Mouse (Mus musculus): ENCODE measurements around the gene Hist1h1t. TPM values are rescaled to one million over a fixed set of nuclear protein-coding genes. Genes with fewer than 3 reads are reported as not detected.
A peak's percentile ranks its signal among the peaks of the same experiment; 100 is the strongest.
"Not testable (repeated sequence)": the region's sequence is repeated elsewhere in the genome, so short reads cannot be mapped to it uniquely, and the experiment has no call there.

Hist1h1t gene
- polyA plus RNA-seq, 1 experiment from 2014 or later, result 0.19 TPM

DNA sequence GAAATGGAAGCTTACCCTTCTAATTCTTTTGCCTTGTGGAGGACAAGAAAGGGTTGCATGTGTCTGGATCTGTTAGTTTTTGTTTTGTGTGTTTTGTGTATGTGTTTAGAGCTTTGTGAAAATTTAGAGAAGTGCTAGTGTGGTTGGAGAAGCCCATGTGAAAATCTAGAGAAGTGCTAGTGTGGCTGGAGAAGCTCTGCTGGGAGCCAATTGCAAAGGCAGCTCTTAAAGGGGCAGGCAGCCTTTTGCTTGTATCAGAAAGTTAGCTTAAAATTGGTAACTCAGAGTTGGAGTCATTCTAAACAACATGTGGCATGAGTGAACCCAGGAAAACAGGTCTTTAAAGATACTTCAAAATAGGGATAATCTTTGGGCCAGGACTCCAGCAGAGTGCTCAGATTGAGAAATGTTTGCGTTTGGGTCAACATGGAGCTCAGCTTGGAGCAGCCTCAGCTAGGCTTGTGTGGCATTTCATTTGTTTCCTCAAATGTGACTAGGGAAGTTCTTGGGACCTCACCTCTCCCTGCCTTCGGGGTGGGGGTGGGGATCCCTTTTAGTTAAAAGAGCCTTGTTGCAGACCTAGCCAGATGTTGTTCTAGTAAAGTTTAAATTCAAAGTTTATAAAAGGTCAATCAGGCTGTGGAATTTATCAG is 22.1 kb downstream of the Hist1h1t start:
- ATAC-seq (ENCODE audit: low read depth), result not testable (repeated sequence)
- WGBS, result 12% methylated on average over 2 of the region's 2 CpGs

DNA sequence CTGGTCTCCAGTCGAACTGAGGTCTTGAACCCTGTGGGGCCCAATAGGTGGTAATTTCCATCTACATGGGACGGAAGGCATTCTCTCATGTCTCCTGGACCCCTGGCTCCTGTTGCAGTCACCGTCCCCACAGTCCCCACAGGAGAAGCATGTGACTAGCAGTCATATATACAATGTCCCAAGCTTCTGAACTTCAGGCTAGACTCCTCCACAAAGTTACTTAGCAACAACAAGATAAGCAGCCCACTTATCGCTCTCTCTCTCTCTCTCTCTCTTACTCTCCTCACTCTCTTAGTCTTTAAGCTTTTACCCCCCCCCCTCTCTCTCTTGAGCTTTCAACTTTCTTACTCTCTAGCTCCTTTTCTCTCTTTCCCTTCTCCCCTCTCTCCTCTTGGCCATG is 28.6 kb downstream of the Hist1h1t start:
- Histone ChIP-seq H3K9me3 (ENCODE audit: control insufficient read depth, low read length) (no peaks in the 10 kb centered on the region), H3K36me3 (ENCODE audit: control insufficient read depth, insufficient read depth, low read length) (no peaks in the 10 kb centered on the region), H3K4me1 (ENCODE audit: control insufficient read depth, insufficient read depth, low read length) (no peaks in the 10 kb centered on the region), H3K27me3 (replicated peaks; ENCODE audit: control insufficient read depth, insufficient read depth, low read length) (no peaks in the 10 kb centered on the region), H3K4me3 (ENCODE audit: low read depth, low read length) (no peak overlapping the region), H3K27ac (replicated peaks; ENCODE audit: low read depth, low read length) (no peak overlapping the region), H3K4me2 (ENCODE audit: low read depth, low read length) (no peak overlapping the region), H3K9ac (ENCODE audit: low read depth, low read length) (no peak overlapping the region)
- ATAC-seq (ENCODE audit: low read depth), result no peak
- whole genome bisulfite sequencing, result 83% methylated on average over 4 of the region's 4 CpGs
- DNase-seq (ENCODE audit: low spot score), result no peak

More for the DNA sequence above, 22.1 kb downstream of the Hist1h1t start:
- H3K27ac ChIP-seq (replicated peaks; ENCODE audit: low read depth, low read length); H3K4me3 ChIP-seq (ENCODE audit: low read depth, low read length); H3K36me3 ChIP-seq (ENCODE audit: control insufficient read depth, insufficient read depth, low read length); H3K4me2 ChIP-seq (ENCODE audit: low read depth, low read length); DNase-seq (ENCODE audit: low spot score); H3K4me1 ChIP-seq (ENCODE audit: control insufficient read depth, insufficient read depth, low read length); H3K9ac ChIP-seq (ENCODE audit: low read depth, low read length); H3K27me3 ChIP-seq (replicated peaks; ENCODE audit: control insufficient read depth, insufficient read depth, low read length); H3K9me3 ChIP-seq (ENCODE audit: control insufficient read depth, low read length): not testable (repeated sequence)

- H3K4me3 ChIP-seq (ENCODE audit: low read depth, low read length), result no peak overlapping the region
- no peaks in the 10 kb centered on the region for H3K27me3 ChIP-seq (replicated peaks; ENCODE audit: control insufficient read depth, insufficient read depth, low read length)
- H3K9ac ChIP-seq (ENCODE audit: low read depth, low read length), result no peak overlapping the region
- no peaks in the 10 kb centered on the region for H3K36me3 ChIP-seq (ENCODE audit: control insufficient read depth, insufficient read depth, low read length)
- no peak overlapping the region for H3K4me2 ChIP-seq (ENCODE audit: low read depth, low read length)
- ATAC-seq (ENCODE audit: low read depth), result no peak
- no peaks in the 10 kb centered on the region for H3K4me1 ChIP-seq (ENCODE audit: control insufficient read depth, insufficient read depth, low read length)
- no CpG with 5 or more reads among the region's 1 CpGs for WGBS
- no peaks in the 10 kb centered on the region for H3K9me3 ChIP-seq (ENCODE audit: control insufficient read depth, low read length)
- H3K27ac ChIP-seq (replicated peaks; ENCODE audit: low read depth, low read length), result no peak overlapping the region
- DNase-seq (ENCODE audit: low spot score), result no peak
Observed at GRCm38 (mm10) chr13:23725213-23725612, 29.6 kb downstream of the Hist1h1t start.

DNA sequence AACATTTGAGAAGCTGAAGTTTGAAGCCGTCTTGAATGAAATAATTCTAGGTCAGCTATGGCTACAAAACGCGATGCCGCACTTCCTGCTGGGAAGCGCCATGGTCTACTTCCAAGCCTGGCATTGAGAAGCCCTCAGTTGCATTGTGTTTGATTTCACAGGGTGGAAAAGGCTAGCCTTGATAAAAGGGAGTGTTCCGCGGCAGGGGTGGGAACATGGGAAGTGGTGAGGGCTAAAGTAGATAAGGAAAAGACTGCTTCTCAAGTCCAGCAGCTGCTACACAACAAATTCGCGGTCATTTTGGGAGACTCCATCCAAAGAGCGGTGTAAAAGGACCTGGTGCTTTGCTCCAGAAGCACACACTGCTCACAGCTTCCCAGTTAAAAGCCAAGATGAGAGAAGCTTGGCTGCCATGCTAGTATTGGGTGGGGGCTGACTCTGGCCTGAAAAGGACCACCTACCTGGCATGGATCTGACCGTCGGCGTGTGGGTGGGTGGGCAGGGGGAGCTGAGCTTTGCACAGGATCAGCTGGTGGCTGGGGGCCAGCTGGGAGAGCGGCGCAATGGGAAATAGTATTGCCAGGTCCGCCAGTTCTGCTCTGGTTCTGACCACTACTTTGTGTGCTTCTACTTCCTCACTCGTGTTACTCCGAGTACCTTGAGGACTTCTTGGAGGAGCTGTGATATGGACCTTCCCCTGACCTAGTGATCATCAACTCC is 33.0 kb downstream of the Hist1h1t start:
- DNase-seq (ENCODE audit: low spot score) (no peak), ATAC-seq (ENCODE audit: low read depth) (no peak)
- Histone ChIP-seq H3K9me3 (ENCODE audit: control insufficient read depth, low read length) (no peaks in the 10 kb centered on the region), H3K4me3 (ENCODE audit: low read depth, low read length) (no peak overlapping the region), H3K9ac (ENCODE audit: low read depth, low read length) (no peak overlapping the region), H3K27ac (replicated peaks; ENCODE audit: low read depth, low read length) (no peak overlapping the region), H3K36me3 (ENCODE audit: control insufficient read depth, insufficient read depth, low read length) (no peaks in the 10 kb centered on the region), H3K4me2 (ENCODE audit: low read depth, low read length) (no peak overlapping the region), H3K27me3 (replicated peaks; ENCODE audit: control insufficient read depth, insufficient read depth, low read length) (no peaks in the 10 kb centered on the region), H3K4me1 (ENCODE audit: control insufficient read depth, insufficient read depth, low read length) (no peaks in the 10 kb centered on the region)
- WGBS, result 91% methylated on average over 18 of the region's 18 CpGs

DNA sequence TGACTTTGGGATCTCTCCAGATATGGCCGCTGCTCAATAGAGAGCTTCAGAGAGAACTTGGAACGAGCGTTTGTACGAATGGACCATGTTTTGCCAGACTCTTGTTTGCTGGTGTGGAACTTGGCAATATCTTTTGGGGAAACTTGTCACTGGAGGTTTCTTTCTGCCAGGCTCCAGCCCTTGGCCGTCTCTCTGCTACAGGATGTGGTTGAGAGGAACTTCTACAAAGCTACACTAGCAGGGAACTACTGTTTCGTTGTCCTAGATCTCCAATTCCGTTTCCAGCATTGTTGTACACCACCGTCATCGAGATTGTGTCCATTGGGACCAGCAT is 33.5 kb downstream of the Hist1h1t start:
- ATAC-seq (ENCODE audit: low read depth) (no peak), DNase-seq (ENCODE audit: low spot score) (no peak)
- no peaks in the 10 kb centered on the region for H3K36me3 ChIP-seq (ENCODE audit: control insufficient read depth, insufficient read depth, low read length)
- no peak overlapping the region for H3K4me2 ChIP-seq (ENCODE audit: low read depth, low read length)
- no peaks in the 10 kb centered on the region for H3K9me3 ChIP-seq (ENCODE audit: control insufficient read depth, low read length)
- no peak overlapping the region for H3K4me3 ChIP-seq (ENCODE audit: low read depth, low read length)
- H3K27ac ChIP-seq (replicated peaks; ENCODE audit: low read depth, low read length), result no peak overlapping the region
- no peaks in the 10 kb centered on the region for H3K4me1 ChIP-seq (ENCODE audit: control insufficient read depth, insufficient read depth, low read length)
- H3K27me3 ChIP-seq (replicated peaks; ENCODE audit: control insufficient read depth, insufficient read depth, low read length), result no peaks in the 10 kb centered on the region
- H3K9ac ChIP-seq (ENCODE audit: low read depth, low read length), result no peak overlapping the region
- WGBS, result 89% methylated on average over 9 of the region's 9 CpGs

DNA sequence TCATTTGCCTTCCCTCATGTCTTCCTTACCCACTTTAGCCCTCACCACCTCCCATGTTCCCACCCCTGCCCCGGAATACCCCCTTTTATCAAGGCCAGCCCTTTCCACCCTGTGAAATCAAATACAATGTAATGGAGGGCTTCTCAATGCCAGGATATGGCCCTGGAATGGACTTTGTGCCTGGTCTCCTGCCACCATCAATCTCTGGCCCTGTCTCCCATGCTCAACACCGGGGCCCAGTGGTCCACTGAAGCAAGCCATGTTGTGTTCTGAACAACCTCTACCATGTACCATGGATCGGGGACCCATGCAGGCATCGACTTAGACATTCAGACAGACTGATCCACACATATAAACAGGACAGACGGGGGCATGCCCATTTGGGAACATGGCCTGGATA is 34.1 kb downstream of the Hist1h1t start:
- DNase-seq (ENCODE audit: low spot score) (no peak), ATAC-seq (ENCODE audit: low read depth) (no peak)
- WGBS, result 95% methylated on average over 5 of the region's 5 CpGs

DNA sequence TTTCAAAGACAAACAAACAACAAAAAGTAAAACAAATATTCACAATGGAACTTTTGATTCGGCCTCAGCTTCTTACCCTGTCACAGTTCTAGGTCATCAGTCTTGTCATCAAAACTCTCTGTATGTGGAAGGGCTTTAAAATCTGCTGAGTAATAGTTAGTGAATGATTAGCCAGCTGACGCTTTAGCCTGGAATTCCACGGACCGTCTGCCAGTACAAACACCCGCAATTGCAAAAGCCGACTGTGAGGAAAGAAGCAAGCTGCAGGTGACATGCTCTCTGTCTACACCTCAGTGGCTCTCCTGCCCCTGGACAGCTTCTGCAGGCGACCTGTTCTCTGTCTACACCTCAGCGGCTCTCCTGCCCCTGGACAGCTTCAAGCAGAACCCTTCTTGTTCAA is 34.9 kb downstream of the Hist1h1t start:
- ATAC-seq (ENCODE audit: low read depth), result no peak
- Histone ChIP-seq H3K4me2 (ENCODE audit: low read depth, low read length) (no peak overlapping the region), H3K9ac (ENCODE audit: low read depth, low read length) (no peak overlapping the region), H3K9me3 (ENCODE audit: control insufficient read depth, low read length) (no peaks in the 10 kb centered on the region), H3K4me1 (ENCODE audit: control insufficient read depth, insufficient read depth, low read length) (no peaks in the 10 kb centered on the region), H3K27me3 (replicated peaks; ENCODE audit: control insufficient read depth, insufficient read depth, low read length) (no peaks in the 10 kb centered on the region), H3K27ac (replicated peaks; ENCODE audit: low read depth, low read length) (no peak overlapping the region), H3K4me3 (ENCODE audit: low read depth, low read length) (no peak overlapping the region), H3K36me3 (ENCODE audit: control insufficient read depth, insufficient read depth, low read length) (no peaks in the 10 kb centered on the region)
- WGBS, result 34% methylated on average over 8 of the region's 8 CpGs
- DNase-seq (ENCODE audit: low spot score), result peak; percentile 31

More for the DNA sequence above, 34.1 kb downstream of the Hist1h1t start:
- Histone ChIP-seq H3K36me3 (ENCODE audit: control insufficient read depth, insufficient read depth, low read length) (no peaks in the 10 kb centered on the region), H3K4me3 (ENCODE audit: low read depth, low read length) (no peak overlapping the region), H3K4me2 (ENCODE audit: low read depth, low read length) (no peak overlapping the region), H3K9me3 (ENCODE audit: control insufficient read depth, low read length) (no peaks in the 10 kb centered on the region), H3K9ac (ENCODE audit: low read depth, low read length) (no peak overlapping the region), H3K4me1 (ENCODE audit: control insufficient read depth, insufficient read depth, low read length) (no peaks in the 10 kb centered on the region), H3K27me3 (replicated peaks; ENCODE audit: control insufficient read depth, insufficient read depth, low read length) (no peaks in the 10 kb centered on the region), H3K27ac (replicated peaks; ENCODE audit: low read depth, low read length) (no peak overlapping the region)

- Histone ChIP-seq H3K4me1 (ENCODE audit: control insufficient read depth, insufficient read depth, low read length) (no peaks in the 10 kb centered on the region), H3K4me2 (ENCODE audit: low read depth, low read length) (no peak overlapping the region), H3K9ac (ENCODE audit: low read depth, low read length) (no peak overlapping the region), H3K4me3 (ENCODE audit: low read depth, low read length) (no peak overlapping the region), H3K27me3 (replicated peaks; ENCODE audit: control insufficient read depth, insufficient read depth, low read length) (no peaks in the 10 kb centered on the region), H3K27ac (replicated peaks; ENCODE audit: low read depth, low read length) (no peak overlapping the region), H3K9me3 (ENCODE audit: control insufficient read depth, low read length) (no peaks in the 10 kb centered on the region), H3K36me3 (ENCODE audit: control insufficient read depth, insufficient read depth, low read length) (no peaks in the 10 kb centered on the region)
- ATAC-seq (ENCODE audit: low read depth), result no peak
- peak; percentile 80 for DNase-seq (ENCODE audit: low spot score)
- WGBS, result 27% methylated on average over 8 of the region's 8 CpGs
Observed at GRCm38 (mm10) chr13:23732156-23732804, 36.7 kb downstream of the Hist1h1t start.

All from embryonic facial prominence, embryonic 14.5 days (tissue).